Mouse (Mus musculus) erythroblast, embryonic 14.5 days (primary cell): ENCODE measurements at regions not wholly inside any gene's neighbourhood (a gene's known extent, or its start where the extent isn't known, plus 50 kb on each side); places are given as distances from the start of the nearest gene placed in this dataset.

ENCODE experiments used
- H3K27me3 ChIP-seq: 2 replicates; pipeline ENCODE4 v1.6.1; 2012; ENCODE audit warnings: inconsistent platforms; ENCODE audit not compliant: control insufficient read depth
- H3K36me3 ChIP-seq: 2 replicates; pipeline ENCODE4 v1.6.1; 2012; ENCODE audit warnings: mild to moderate bottlenecking, inconsistent platforms; ENCODE audit not compliant: control insufficient read depth
- H3K4me1 ChIP-seq: 2 replicates; pipeline ENCODE4 v1.6.1; 2012; ENCODE audit warnings: inconsistent platforms; ENCODE audit not compliant: control insufficient read depth
- H3K4me3 ChIP-seq: replicated peaks from 2 replicates; pipeline ENCODE3; 2012; ENCODE audit warnings: moderate library complexity, mild to moderate bottlenecking, inconsistent platforms
- H3K9me3 ChIP-seq: 2 replicates; pipeline ENCODE4 v1.6.1; 2012; ENCODE audit warnings: low read length, inconsistent platforms, mixed read lengths; ENCODE audit not compliant: control insufficient read depth
- GATA1 ChIP-seq: IDR thresholded peaks from 2 replicates; pipeline ENCODE4 v1.6.1; 2012; ENCODE audit warnings: low read length, inconsistent platforms, mixed read lengths
- TAL1 ChIP-seq: IDR thresholded peaks from 3 replicates; pipeline ENCODE4 v1.6.1; 2012; ENCODE audit warnings: low read length, inconsistent platforms, mixed read lengths

DNA sequence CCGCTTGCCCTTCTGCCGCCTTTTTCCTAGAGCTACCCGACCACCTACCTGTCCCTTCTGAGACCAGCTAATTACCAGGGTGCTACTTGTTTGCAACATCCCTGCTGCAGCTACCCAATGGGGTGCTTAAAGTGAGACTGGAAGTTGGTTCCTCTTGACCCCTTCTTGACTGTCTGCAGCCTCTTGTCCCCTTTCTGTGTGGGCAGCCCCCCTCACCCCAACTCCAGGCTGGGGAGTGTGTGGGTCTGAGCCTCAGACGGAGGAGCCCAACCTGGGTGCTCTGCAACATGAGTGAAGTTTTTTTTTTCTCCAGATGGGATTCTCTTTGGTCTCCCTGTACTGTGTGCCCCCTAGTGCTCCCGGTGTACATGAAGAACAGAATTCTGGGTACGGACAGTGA, 91.7 kb downstream of the Fam168b start:
- H3K36me3 ChIP-seq = no peaks in the 10 kb centered on the region
- H3K4me3 ChIP-seq = no peak overlapping the region
- H3K9me3 ChIP-seq = no peaks in the 10 kb centered on the region
- H3K4me1 ChIP-seq = no peaks in the 10 kb centered on the region
- TF ChIP-seq GATA1 (no peak), TAL1 (no peak)
- H3K27me3 ChIP-seq = peaks cover 53% of the 10 kb centered on the region

GRCm38 (mm10) chr1:34753581-34753980, 89.3 kb downstream of the Fam168b start:
- Histone ChIP-seq H3K9me3 (no peaks in the 10 kb centered on the region), H3K4me1 (no peaks in the 10 kb centered on the region), H3K4me3 (no peak overlapping the region), H3K27me3 (peaks cover 48% of the 10 kb centered on the region), H3K36me3 (no peaks in the 10 kb centered on the region)
- TF ChIP-seq GATA1 (no peak), TAL1 (no peak)

DNA sequence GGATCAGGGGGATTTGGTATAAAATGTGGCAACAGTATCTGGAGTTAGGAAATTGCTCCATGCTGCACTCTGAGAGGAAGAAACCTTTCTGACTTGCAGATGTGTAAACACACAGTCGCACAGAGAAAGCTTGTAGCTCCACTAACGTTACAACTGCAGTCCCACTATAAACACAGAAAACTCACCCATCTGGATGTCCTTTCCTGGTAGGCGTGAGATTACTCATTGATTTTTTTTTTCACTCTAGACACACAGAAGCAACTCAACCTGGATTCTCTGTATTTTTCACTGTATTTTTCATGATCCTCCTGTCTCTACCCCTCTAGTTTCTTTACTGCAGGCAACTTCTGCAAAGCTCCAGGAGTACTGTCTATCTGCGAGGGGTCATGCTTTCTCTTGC, 82.3 kb downstream of the Fam168b start:
- Histone ChIP-seq H3K27me3 (no peaks in the 10 kb centered on the region; the same call in 1 of the 2 replicates), H3K4me1 (no peaks in the 10 kb centered on the region), H3K36me3 (no peaks in the 10 kb centered on the region), H3K4me3 (no peak overlapping the region), H3K9me3 (no peaks in the 10 kb centered on the region)
- no peak for TF ChIP-seq GATA1

DNA sequence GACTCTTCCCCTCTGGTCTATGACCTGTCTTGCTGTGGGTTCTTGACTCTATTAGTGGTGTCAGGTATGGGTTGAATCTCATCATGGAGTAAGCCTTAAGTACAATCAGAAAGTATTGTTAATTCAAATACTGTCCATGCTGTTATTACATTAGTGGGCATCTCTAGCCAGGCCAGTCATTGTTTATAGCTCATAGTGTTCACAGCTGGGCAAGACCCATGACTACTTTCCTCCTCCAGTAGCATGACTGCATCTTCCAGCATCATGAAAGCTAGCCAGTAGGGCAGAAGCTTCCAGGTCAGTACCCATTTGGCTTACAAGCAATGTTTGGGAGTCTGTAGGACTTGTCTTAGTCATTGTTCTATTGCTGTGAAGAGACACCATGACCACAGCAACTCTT, 81.4 kb downstream of the Fam168b start:
- H3K4me1 ChIP-seq = no peaks in the 10 kb centered on the region
- H3K36me3 ChIP-seq = no peaks in the 10 kb centered on the region
- TF ChIP-seq GATA1 (no peak), TAL1 (no peak)
- no peak overlapping the region for H3K4me3 ChIP-seq
- no peaks in the 10 kb centered on the region for H3K9me3 ChIP-seq
- no peaks in the 10 kb centered on the region; the same call in 1 of the 2 replicates for H3K27me3 ChIP-seq

DNA sequence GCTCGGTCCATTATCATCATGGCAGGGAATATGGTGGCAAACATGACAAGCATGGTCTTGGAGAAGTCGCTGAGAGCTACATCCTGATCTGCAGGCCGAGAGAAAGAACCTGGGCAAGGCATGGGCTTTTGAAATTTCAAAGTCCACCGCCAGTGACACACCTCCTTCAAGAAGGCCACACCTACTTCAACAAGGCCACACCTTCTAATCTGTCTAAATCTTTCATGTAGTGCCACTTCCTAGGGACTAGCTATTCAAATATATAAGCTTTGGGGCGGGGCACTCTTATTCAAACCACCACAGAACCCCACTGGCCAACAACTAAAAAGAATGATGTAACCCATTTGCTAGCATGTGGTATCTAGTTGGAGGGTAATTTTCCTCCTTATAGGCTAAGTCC, 81.0 kb downstream of the Fam168b start:
- no peaks in the 10 kb centered on the region for H3K9me3 ChIP-seq
- no peaks in the 10 kb centered on the region; the same call in 1 of the 2 replicates for H3K27me3 ChIP-seq
- no peaks in the 10 kb centered on the region for H3K36me3 ChIP-seq
- H3K4me1 ChIP-seq = no peaks in the 10 kb centered on the region
- TF ChIP-seq GATA1 (no peak), TAL1 (no peak)
- H3K4me3 ChIP-seq = no peak overlapping the region
